Mouse (Mus musculus) yolk sac, embryonic 10.5 days (tissue): ENCODE measurements around the gene Duxf3.
A peak's percentile ranks its signal among the peaks of the same experiment; 100 is the strongest.
"Not testable (repeated sequence)": the region's sequence is repeated elsewhere in the genome, so short reads cannot be mapped to it uniquely, and the experiment has no call there.

Source experiments
- DNase-seq: peaks from one replicate; pipeline ENCODE4 v3.0.0-alpha.2; 2017; ENCODE audit warnings: low spot score

The Duxf3 gene

GRCm38 (mm10) chr10:58223161-58223560 is 9.3 kb downstream of the Duxf3 start:
- not testable (repeated sequence) for DNase-seq

GRCm38 (mm10) chr10:58221571-58221970 is 10.9 kb downstream of the Duxf3 start:
- DNase-seq: not testable (repeated sequence)

- peak; percentile 16 for DNase-seq
Measured at GRCm38 (mm10) chr10:58220726-58221125, 11.7 kb downstream of the Duxf3 start.

GRCm38 (mm10) chr10:58217366-58217765 is 15.1 kb downstream of the Duxf3 start:
- no peak for DNase-seq

GRCm38 (mm10) chr10:58215353-58215752 is 17.1 kb downstream of the Duxf3 start:
- DNase-seq: no peak

GRCm38 (mm10) chr10:58214934-58215333 is 17.5 kb downstream of the Duxf3 start:
- DNase-seq: no peak

- no peak for DNase-seq
Measured at GRCm38 (mm10) chr10:58214497-58214896, 18.0 kb downstream of the Duxf3 start.

GRCm38 (mm10) chr10:58212230-58212629 is 20.2 kb downstream of the Duxf3 start:
- DNase-seq: no peak

- no peak for DNase-seq
Measured at GRCm38 (mm10) chr10:58211213-58211612, 21.3 kb downstream of the Duxf3 start.

GRCm38 (mm10) chr10:58210514-58210913 is 22.0 kb downstream of the Duxf3 start:
- DNase-seq: no peak

- no peak for DNase-seq
Measured at GRCm38 (mm10) chr10:58209710-58210467, 22.6 kb downstream of the Duxf3 start.

- no peak for DNase-seq
Measured at GRCm38 (mm10) chr10:58206639-58207404, 25.7 kb downstream of the Duxf3 start.

- DNase-seq: no peak
Measured at GRCm38 (mm10) chr10:58205986-58206385, 26.5 kb downstream of the Duxf3 start.
